Mouse (Mus musculus) Muller cell, postnatal 12 days (primary cell): ENCODE results near the gene Pik3r2.

ENCODE experiments used
- DNase-seq: peaks from one replicate; pipeline ENCODE4 v3.0.0-alpha.2; 2015; ENCODE audit errors: inconsistent ontology term

Gene Pik3r2

GRCm38 (mm10) chr8:70757523-70758307 is 18.8 kb downstream of the Pik3r2 start:
- DNase-seq = no peak

GRCm38 (mm10) chr8:70756476-70757040 is 20.0 kb downstream of the Pik3r2 start:
- no peak for DNase-seq

DNA sequence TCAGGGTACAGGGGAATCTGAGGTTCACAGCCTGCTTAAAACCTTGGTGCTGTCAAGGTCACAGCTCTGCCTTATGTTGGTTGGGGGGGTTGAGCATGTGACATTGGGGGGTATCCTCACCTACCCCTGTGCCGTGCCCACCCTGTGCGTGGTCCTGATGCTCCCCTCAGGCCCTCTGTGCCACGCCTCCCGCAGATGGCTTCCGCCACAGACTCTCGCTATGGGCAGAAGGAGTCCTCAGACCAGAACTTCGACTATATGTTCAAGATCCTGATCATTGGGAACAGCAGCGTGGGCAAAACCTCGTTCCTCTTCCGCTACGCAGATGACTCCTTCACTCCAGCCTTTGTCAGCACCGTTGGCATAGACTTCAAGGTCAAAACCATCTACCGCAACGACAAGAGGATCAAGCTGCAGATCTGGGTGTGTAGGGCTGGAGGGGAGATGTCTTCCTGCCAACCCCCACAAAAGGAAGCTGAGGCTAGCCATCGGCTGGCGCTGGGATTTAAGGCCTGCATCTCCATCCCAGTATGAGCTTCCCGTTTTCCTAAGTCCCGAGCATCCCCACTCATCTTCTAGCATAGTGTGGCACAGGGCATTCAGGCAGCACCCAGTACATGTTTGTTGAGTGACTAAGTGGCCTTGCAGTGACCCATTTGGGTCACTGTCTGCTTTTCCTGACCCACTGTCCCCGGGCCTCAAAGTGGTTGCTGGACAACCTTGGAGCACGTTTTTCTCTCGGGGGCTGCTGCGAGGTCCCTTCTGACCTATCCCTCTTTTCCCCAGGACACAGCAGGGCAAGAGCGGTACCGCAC is 20.6 kb downstream of the Pik3r2 start:
- no peak for DNase-seq

DNA sequence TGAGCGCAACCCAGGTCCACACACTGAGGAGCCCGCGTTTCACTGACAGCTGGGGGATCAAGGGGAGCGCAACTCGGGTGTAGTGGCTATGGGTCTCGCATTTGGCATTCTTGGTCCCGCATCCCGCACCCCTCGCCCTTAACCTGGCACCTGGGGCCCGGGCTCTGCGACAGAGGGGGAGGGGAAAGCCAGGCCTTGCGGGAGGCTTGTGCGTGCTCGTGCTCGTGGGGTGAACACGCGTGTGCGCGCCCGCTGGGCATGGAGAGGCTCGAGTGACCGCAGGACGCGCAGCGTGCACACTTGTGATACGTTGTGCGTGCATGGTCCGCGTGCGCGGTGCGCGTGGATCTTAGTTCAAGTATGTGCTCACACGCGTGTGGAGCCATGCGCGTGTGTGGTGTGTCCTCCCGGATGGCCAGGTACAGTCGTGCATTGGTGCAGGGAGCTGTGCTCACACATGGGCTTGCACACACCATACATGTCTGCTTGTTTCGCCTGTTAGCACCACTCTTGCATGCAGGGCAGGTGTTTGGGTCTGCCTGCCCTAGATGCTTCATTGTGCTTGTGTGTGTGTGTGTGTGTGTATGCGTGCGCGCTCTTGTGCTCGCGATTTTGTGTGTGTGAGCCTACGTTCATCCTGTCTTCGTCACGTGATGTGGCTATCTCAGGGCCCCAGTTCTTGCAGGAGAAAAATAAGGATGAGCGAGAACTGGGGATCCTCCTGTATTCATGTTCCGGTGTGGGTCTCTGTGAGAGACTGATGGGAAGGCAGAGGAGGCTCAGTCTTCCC is 21.4 kb downstream of the Pik3r2 start:
- DNase-seq = no peak

GRCm38 (mm10) chr8:70754043-70754870 is 22.3 kb downstream of the Pik3r2 start, which contains the start of gene Rab3a:
Gene Rab3a (plus strand): TSS chr8:70754679.
- peak; percentile 98 for DNase-seq

- DNase-seq = peak; percentile 57
These were observed 23.4 kb downstream of the Pik3r2 start for GRCm38 (mm10) chr8:70753151-70753550.

- peak; percentile 62 for DNase-seq
These were observed 24.3 kb downstream of the Pik3r2 start for GRCm38 (mm10) chr8:70752000-70752764.

DNA sequence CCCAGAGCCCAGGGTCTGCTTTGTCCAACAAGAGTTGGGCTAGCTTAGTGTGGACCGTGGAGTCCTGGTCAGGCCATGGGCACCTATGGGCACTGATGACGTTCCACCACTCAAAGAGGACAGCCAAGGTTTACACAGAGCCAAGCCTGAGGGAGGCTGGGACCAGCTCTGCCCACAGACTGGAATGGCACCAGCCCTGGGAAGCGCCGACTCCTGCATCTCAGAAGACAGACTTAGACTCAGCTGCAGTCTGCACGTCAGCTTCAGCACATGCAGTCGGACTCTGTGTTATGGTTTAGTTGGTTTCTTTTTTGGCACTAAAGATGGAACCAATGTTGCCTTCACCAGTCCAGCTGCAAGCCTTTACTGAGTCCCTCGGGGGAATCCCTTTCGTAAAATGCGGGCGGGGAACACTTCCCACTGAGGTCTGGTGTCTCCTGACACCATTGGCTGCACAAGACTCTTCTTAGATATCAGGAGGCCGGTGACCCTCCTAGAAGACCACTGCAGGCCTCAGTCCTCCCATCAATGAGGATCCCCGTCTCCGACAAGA is 26.3 kb downstream of the Pik3r2 start:
- no peak for DNase-seq

DNA sequence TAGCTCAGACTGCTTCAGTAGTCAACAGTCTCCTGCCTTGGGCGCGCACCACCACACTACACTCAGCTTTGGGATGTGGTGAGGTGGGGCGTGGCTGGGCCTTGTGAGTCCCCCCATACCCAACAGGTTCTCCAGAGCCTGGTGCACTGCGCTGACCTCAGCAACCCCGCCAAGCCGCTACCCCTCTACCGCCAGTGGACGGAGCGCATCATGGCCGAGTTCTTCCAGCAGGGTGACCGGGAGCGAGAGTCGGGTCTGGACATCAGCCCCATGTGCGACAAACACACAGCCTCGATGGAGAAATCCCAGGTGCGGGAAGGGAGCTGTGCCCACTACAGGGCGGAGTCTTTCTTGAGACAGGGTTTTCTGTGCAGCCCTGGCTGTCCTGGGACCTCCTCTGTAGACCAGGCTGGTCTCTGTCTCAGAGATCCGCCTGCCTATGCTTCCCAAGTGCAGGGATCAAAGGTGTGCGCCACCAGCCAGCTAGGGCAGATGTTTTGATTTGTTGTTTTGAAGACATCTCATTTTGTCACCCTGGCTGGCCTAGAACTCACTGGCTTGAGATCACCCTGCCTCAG is 27.3 kb downstream of the Pik3r2 start:
- DNase-seq = no peak

- DNase-seq = no peak
These were observed 28.0 kb downstream of the Pik3r2 start for GRCm38 (mm10) chr8:70748246-70749096.

GRCm38 (mm10) chr8:70747211-70747890 is 29.2 kb downstream of the Pik3r2 start:
- DNase-seq = no peak

DNA sequence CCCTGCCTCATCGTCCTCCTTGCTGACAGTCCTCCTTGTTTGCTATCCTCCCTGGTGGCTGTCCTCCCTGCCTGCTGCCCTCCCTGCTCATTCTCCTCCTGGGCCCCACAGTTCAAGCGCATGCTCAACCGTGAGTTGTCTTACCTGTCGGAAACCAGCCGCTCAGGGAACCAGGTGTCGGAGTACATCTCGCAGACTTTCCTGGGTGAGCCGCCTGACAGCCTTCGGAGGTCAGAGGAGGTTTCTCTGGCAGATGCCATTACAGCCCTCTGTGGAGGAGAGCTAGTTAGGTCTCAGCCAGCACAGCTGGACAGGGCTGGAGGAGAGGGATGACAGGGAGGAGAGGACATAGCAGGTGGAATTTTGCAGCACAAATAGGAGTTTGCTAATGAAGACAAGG is 29.8 kb downstream of the Pik3r2 start:
- DNase-seq = no peak

GRCm38 (mm10) chr8:70745691-70746220 is 30.8 kb downstream of the Pik3r2 start:
- DNase-seq = no peak

DNA sequence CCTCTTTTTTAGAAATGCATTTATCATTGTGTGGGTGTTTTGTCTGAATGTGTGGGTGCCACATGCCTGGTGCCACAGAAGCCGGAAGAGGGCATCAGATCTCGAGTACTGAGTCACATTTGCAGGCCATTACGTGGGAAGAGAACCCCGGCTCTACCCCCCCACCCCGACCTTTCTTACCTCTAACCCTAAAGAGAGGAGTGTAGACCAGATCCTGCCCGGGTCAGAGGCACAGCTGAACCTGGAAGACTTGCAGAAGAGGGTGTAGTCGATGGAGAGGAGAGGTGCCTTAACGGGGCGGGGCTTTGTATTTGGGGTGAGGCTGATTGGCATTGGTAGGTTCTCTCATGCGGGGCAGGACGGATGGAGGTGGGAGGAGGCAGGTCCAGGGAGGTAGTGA is 31.7 kb downstream of the Pik3r2 start:
- DNase-seq = no peak

- DNase-seq = peak; percentile 46
These were observed 32.6 kb downstream of the Pik3r2 start for GRCm38 (mm10) chr8:70743656-70744590.

DNA sequence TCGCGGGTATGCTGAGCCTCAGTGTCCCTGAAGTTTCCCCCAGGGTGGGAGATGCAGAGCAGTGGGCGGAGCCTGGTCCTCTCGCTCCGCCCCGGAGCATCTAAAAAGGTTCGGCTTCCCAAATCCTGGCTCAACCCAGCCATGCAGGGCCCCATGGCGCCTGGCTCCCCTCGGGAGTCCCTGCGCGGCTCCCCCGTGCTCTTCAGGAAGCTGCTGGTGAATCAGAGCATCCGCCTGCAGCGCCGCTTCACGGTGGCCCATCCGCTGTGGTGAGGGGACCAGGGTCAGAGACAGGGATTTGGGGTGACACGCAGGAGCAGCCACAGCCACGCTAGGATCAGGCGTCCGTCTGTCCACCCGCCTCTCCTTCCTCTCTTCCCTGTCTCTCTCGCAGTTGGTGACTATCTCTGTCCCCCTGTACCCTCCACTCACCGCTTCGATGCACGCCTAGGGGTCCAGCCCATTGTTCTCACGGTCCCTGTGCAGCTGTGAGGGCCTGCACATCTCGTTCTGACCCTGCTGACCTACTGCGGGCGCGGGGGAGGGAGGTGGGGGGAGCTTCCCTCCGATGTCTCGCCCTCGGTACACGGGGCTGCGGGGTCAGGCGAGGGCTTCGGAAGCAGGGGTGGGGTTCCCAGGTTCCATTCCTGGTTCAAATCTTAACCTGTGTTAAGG is 33.4 kb downstream of the Pik3r2 start:
- no peak for DNase-seq
